Mouse (Mus musculus): ENCODE data around the gene Olfr1434. TPM values are rescaled to one million over a fixed set of nuclear protein-coding genes. Genes with fewer than 3 reads are reported as not detected.
A peak's percentile ranks its signal among the peaks of the same experiment; 100 is the strongest.
"Not testable (repeated sequence)": the region's sequence is repeated elsewhere in the genome, so short reads cannot be mapped to it uniquely, and the experiment has no call there.

The Olfr1434 gene
- not detected in 2 replicates for polyA plus RNA-seq (2014; fragmentation: Nextera tagmentation; extraction: Ambion mirVana)

GRCm38 (mm10) chr19:12279554-12279953, at the start of gene Olfr1434:
Gene Olfr1434 (plus strand): TSS chr19:12279854.
- DNase-seq (ENCODE audit: low spot score) = no peak
- H3K9ac ChIP-seq (ENCODE audit: low read length) = no peak within 1 kb of the TSS
- H3K4me1 ChIP-seq (ENCODE audit: control insufficient read depth, insufficient read depth, low read length) = no peaks in the 10 kb centered on the region
- H3K27ac ChIP-seq (ENCODE audit: low read depth, low read length) = no peak within 1 kb of the TSS
- no peaks in the 10 kb centered on the region for H3K36me3 ChIP-seq (ENCODE audit: control insufficient read depth, insufficient read depth, low read length)
- no peak within 1 kb of the TSS for H3K4me2 ChIP-seq (ENCODE audit: low read length)
- ATAC-seq = no peak
- no peaks in the 10 kb centered on the region for H3K9me3 ChIP-seq (replicated peaks; ENCODE audit: control insufficient read depth, low read length)
- 73% methylated on average over 2 of the region's 2 CpGs for WGBS
- H3K27me3 ChIP-seq (replicated peaks; ENCODE audit: control insufficient read depth, insufficient read depth, low read length) = no peaks in the 10 kb centered on the region
- no peak within 1 kb of the TSS for H3K4me3 ChIP-seq (ENCODE audit: low read depth, low read length)

- H3K27ac ChIP-seq (ENCODE audit: low read depth, low read length); H3K4me3 ChIP-seq (ENCODE audit: low read depth, low read length); DNase-seq (ENCODE audit: low spot score); H3K27me3 ChIP-seq (replicated peaks; ENCODE audit: control insufficient read depth, insufficient read depth, low read length); ATAC-seq; H3K9me3 ChIP-seq (replicated peaks; ENCODE audit: control insufficient read depth, low read length); H3K4me2 ChIP-seq (ENCODE audit: low read length); H3K36me3 ChIP-seq (ENCODE audit: control insufficient read depth, insufficient read depth, low read length); H3K4me1 ChIP-seq (ENCODE audit: control insufficient read depth, insufficient read depth, low read length); H3K9ac ChIP-seq (ENCODE audit: low read length): not testable (repeated sequence)
These were observed 47.2 kb upstream of the Olfr1434 start, which contains the start of gene Olfr1432 for GRCm38 (mm10) chr19:12232496-12232895. Gene Olfr1432 (minus strand): TSS chr19:12232596.

DNA sequence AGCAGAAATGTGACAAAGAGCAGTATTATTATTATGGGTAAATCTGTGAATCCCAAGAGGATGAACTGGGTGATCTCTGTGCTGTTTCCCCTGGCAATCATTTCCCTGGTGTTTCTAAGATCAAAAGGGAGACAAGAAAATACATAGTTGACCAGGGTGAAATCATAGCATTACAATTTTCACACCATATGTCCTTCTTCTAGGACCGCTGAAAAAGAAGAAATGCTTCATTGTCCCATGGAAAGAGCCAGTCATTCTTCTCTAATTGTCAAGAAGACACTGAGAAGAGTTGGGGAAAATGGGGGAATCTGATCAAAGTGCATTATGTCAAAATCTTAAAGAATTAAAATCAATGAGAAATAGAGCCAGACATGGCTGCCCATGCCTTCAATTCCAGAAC, 38.1 kb upstream of the Olfr1434 start, which contains the start of gene Olfr262:
TSS of gene Olfr262 (minus strand) at position 101 of the 400 bp plus-strand sequence.
- Histone ChIP-seq H3K27me3 (replicated peaks; ENCODE audit: control insufficient read depth, insufficient read depth, low read length) (no peaks in the 10 kb centered on the region), H3K27ac (ENCODE audit: low read depth, low read length) (no peak within 1 kb of the TSS), H3K9ac (ENCODE audit: low read length) (no peak within 1 kb of the TSS), H3K36me3 (ENCODE audit: control insufficient read depth, insufficient read depth, low read length) (no peaks in the 10 kb centered on the region), H3K9me3 (replicated peaks; ENCODE audit: control insufficient read depth, low read length) (no peaks in the 10 kb centered on the region), H3K4me3 (ENCODE audit: low read depth, low read length) (no peak within 1 kb of the TSS), H3K4me2 (ENCODE audit: low read length) (no peak within 1 kb of the TSS), H3K4me1 (ENCODE audit: control insufficient read depth, insufficient read depth, low read length) (no peaks in the 10 kb centered on the region)
- no peak for DNase-seq (ENCODE audit: low spot score)
- WGBS = 83% methylated on average over 1 of the region's 1 CpGs
- no peak for ATAC-seq

DNA sequence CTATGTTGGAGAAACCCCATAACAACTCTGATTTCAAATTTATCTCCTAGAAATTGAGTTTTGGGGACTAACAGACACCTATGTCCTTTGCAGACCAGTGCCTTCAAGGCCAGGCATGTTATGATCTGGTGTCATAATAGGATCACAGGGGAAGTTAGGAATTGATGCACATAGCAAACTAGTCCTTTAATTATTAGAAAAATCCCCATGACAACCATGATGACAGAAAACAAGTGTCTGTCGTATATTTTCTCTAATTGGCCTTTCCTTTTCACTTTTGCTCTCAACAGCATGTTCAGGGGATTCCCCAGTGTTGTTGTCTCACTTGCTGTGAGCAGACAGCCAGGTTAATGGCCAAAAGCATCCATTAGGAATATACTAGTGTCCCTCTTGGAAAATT, 18.9 kb upstream of the Olfr1434 start, which contains the start of gene Olfr235:
TSS of gene Olfr235 (plus strand) at position 301 of the 400 bp plus-strand sequence.
- DNase-seq (ENCODE audit: low spot score) (no peak), ATAC-seq (no peak)
- no peaks in the 10 kb centered on the region for H3K27me3 ChIP-seq (replicated peaks; ENCODE audit: control insufficient read depth, insufficient read depth, low read length)
- no peaks in the 10 kb centered on the region for H3K9me3 ChIP-seq (replicated peaks; ENCODE audit: control insufficient read depth, low read length)
- no peak within 1 kb of the TSS for H3K4me2 ChIP-seq (ENCODE audit: low read length)
- no peaks in the 10 kb centered on the region for H3K4me1 ChIP-seq (ENCODE audit: control insufficient read depth, insufficient read depth, low read length)
- H3K9ac ChIP-seq (ENCODE audit: low read length) = no peak within 1 kb of the TSS
- H3K4me3 ChIP-seq (ENCODE audit: low read depth, low read length) = no peak within 1 kb of the TSS
- no peaks in the 10 kb centered on the region for H3K36me3 ChIP-seq (ENCODE audit: control insufficient read depth, insufficient read depth, low read length)
- 63% methylated on average over 1 of the region's 1 CpGs for WGBS
- H3K27ac ChIP-seq (ENCODE audit: low read depth, low read length) = no peak within 1 kb of the TSS

DNA sequence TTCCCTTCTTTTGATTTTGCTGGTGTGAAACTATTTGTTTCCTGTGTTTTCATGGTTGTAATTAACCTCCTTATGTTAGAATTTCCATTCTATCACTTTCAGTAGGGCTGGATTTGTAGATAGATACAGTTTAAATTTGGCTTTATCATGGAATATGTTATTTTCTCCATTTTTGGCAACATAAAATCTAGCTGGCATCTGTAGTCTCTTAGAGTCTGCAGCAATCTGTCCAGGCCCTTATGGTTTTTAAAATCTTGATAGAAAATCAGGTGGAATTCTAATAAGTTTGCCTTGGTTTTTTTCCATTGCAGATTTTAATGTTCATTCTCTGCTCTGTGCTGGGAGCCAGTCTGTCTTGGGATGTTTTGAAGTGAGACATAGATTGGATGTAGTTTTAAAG, 13.3 kb downstream of the Olfr1434 start:
- ATAC-seq (no peak), DNase-seq (ENCODE audit: low spot score) (peak; percentile 5)
- no peak overlapping the region for H3K9ac ChIP-seq (ENCODE audit: low read length)
- no peaks in the 10 kb centered on the region for H3K27me3 ChIP-seq (replicated peaks; ENCODE audit: control insufficient read depth, insufficient read depth, low read length)
- H3K4me3 ChIP-seq (ENCODE audit: low read depth, low read length) = no peak overlapping the region
- H3K36me3 ChIP-seq (ENCODE audit: control insufficient read depth, insufficient read depth, low read length) = no peaks in the 10 kb centered on the region
- H3K9me3 ChIP-seq (replicated peaks; ENCODE audit: control insufficient read depth, low read length) = no peaks in the 10 kb centered on the region
- H3K4me1 ChIP-seq (ENCODE audit: control insufficient read depth, insufficient read depth, low read length) = no peaks in the 10 kb centered on the region
- no peak overlapping the region for H3K27ac ChIP-seq (ENCODE audit: low read depth, low read length)
- H3K4me2 ChIP-seq (ENCODE audit: low read length) = no peak overlapping the region

GRCm38 (mm10) chr19:12299030-12299429, 19.4 kb downstream of the Olfr1434 start, which contains the start of gene Olfr1436:
Gene Olfr1436 (minus strand): TSS chr19:12299130.
- H3K27ac ChIP-seq (ENCODE audit: low read depth, low read length); H3K36me3 ChIP-seq (ENCODE audit: control insufficient read depth, insufficient read depth, low read length); H3K9ac ChIP-seq (ENCODE audit: low read length); ATAC-seq; DNase-seq (ENCODE audit: low spot score); H3K4me3 ChIP-seq (ENCODE audit: low read depth, low read length); H3K9me3 ChIP-seq (replicated peaks; ENCODE audit: control insufficient read depth, low read length); H3K4me1 ChIP-seq (ENCODE audit: control insufficient read depth, insufficient read depth, low read length); H3K27me3 ChIP-seq (replicated peaks; ENCODE audit: control insufficient read depth, insufficient read depth, low read length); H3K4me2 ChIP-seq (ENCODE audit: low read length): not testable (repeated sequence)
- WGBS = 90% methylated on average over 1 of the region's 1 CpGs

DNA sequence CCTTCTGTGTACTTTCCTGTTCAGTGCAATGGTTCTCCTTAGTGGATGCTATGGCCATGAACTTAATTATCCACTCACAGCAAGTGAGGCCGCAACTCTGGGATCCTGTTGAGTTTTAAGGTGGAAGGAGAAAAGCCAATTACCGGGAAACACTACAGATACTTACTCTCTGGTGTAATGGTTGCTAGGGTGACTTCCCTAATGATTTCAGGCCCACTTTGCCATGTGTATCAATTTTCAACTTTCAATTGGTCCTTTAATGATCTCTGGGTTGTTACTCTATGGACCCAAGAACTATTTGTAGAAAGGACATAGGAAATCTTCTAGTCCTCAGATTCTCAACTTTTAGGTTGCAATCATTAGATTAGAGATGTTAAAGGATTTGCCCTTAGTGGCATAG, 45.3 kb downstream of the Olfr1434 start, which contains the start of gene Olfr1437:
TSS of gene Olfr1437 (minus strand) at position 101 of the 400 bp plus-strand sequence.
- no peak within 1 kb of the TSS for H3K9ac ChIP-seq (ENCODE audit: low read length)
- no peaks in the 10 kb centered on the region for H3K36me3 ChIP-seq (ENCODE audit: control insufficient read depth, insufficient read depth, low read length)
- no peak within 1 kb of the TSS for H3K4me2 ChIP-seq (ENCODE audit: low read length)
- H3K4me3 ChIP-seq (ENCODE audit: low read depth, low read length) = no peak within 1 kb of the TSS
- H3K4me1 ChIP-seq (ENCODE audit: control insufficient read depth, insufficient read depth, low read length) = no peaks in the 10 kb centered on the region
- no peaks in the 10 kb centered on the region for H3K27me3 ChIP-seq (replicated peaks; ENCODE audit: control insufficient read depth, insufficient read depth, low read length)
- DNase-seq (ENCODE audit: low spot score) (no peak), ATAC-seq (no peak)
- H3K27ac ChIP-seq (ENCODE audit: low read depth, low read length) = no peak within 1 kb of the TSS
- H3K9me3 ChIP-seq (replicated peaks; ENCODE audit: control insufficient read depth, low read length) = no peaks in the 10 kb centered on the region
- 78% methylated on average over 2 of the region's 2 CpGs for WGBS

Other genes with a start within 250 kb of the Olfr1434 start
- not detected in 2 replicates for gene Olfr1423, start 238.5 kb upstream of the Olfr1434 start, polyA plus RNA-seq (2014; fragmentation: Nextera tagmentation; extraction: Ambion mirVana)
- not detected in 2 replicates for gene Olfr1424, start 217.2 kb upstream of the Olfr1434 start, polyA plus RNA-seq (2014; fragmentation: Nextera tagmentation; extraction: Ambion mirVana)
- gene Olfr1425, start 202.1 kb upstream of the Olfr1434 start, polyA plus RNA-seq (2014; fragmentation: Nextera tagmentation; extraction: Ambion mirVana) = not detected in 2 replicates
- gene Olfr1426, start 187.8 kb upstream of the Olfr1434 start, polyA plus RNA-seq (2014; fragmentation: Nextera tagmentation; extraction: Ambion mirVana) = not detected in 2 replicates
- not detected in 2 replicates for gene Olfr1427, start 176.5 kb upstream of the Olfr1434 start, polyA plus RNA-seq (2014; fragmentation: Nextera tagmentation; extraction: Ambion mirVana)
- not detected in 2 replicates for gene Olfr1428, start 164.0 kb upstream of the Olfr1434 start, polyA plus RNA-seq (2014; fragmentation: Nextera tagmentation; extraction: Ambion mirVana)
- gene Olfr76, start 156.7 kb upstream of the Olfr1434 start, polyA plus RNA-seq (2014; fragmentation: Nextera tagmentation; extraction: Ambion mirVana) = not detected in 2 replicates
- gene Olfr1555-ps1, start 109.7 kb upstream of the Olfr1434 start, polyA plus RNA-seq (2014; fragmentation: Nextera tagmentation; extraction: Ambion mirVana) = not detected in 2 replicates
- not detected in 2 replicates for gene Olfr1431, start 79.2 kb upstream of the Olfr1434 start, polyA plus RNA-seq (2014; fragmentation: Nextera tagmentation; extraction: Ambion mirVana)
- not detected in 2 replicates for gene Olfr1432, start 47.3 kb upstream of the Olfr1434 start, polyA plus RNA-seq (2014; fragmentation: Nextera tagmentation; extraction: Ambion mirVana)
- not detected in 2 replicates for gene Olfr262, start 38.2 kb upstream of the Olfr1434 start, polyA plus RNA-seq (2014; fragmentation: Nextera tagmentation; extraction: Ambion mirVana)
- gene Olfr235, start 18.8 kb upstream of the Olfr1434 start, polyA plus RNA-seq (2014; fragmentation: Nextera tagmentation; extraction: Ambion mirVana) = not detected in 2 replicates
- gene Olfr1436, start 19.3 kb downstream of the Olfr1434 start, polyA plus RNA-seq (2014; fragmentation: Nextera tagmentation; extraction: Ambion mirVana) = not detected in 2 replicates
- gene Olfr1437, start 45.2 kb downstream of the Olfr1434 start, polyA plus RNA-seq (2014; fragmentation: Nextera tagmentation; extraction: Ambion mirVana) = not detected in 2 replicates
- not detected in 2 replicates for gene Olfr1438-ps1, start 56.1 kb downstream of the Olfr1434 start, polyA plus RNA-seq (2014; fragmentation: Nextera tagmentation; extraction: Ambion mirVana)
- gene Olfr1440, start 107.4 kb downstream of the Olfr1434 start, polyA plus RNA-seq (2014; fragmentation: Nextera tagmentation; extraction: Ambion mirVana) = not detected in 2 replicates
- not detected in 2 replicates for gene Olfr1441, start 137.6 kb downstream of the Olfr1434 start, polyA plus RNA-seq (2014; fragmentation: Nextera tagmentation; extraction: Ambion mirVana)
- not detected in 2 replicates for gene Pfpl, start 148.1 kb downstream of the Olfr1434 start, polyA plus RNA-seq (2014; fragmentation: Nextera tagmentation; extraction: Ambion mirVana)
- 0.55 and 0.75 TPM in 2 replicates for gene Mpeg1, start 180.9 kb downstream of the Olfr1434 start, polyA plus RNA-seq (2014; fragmentation: Nextera tagmentation; extraction: Ambion mirVana)
- gene Dtx4, start 221.6 kb downstream of the Olfr1434 start, polyA plus RNA-seq (2014; fragmentation: Nextera tagmentation; extraction: Ambion mirVana) = 15.3 and 18.2 TPM in 2 replicates